Mouse (Mus musculus) adrenal gland, adult 8-10 months (tissue): ENCODE data around the gene Pabpc4. TPM values are rescaled to one million over a fixed set of nuclear protein-coding genes. Genes with fewer than 3 reads are reported as not detected.
"Not testable (repeated sequence)": the region's sequence is repeated elsewhere in the genome, so short reads cannot be mapped to it uniquely, and the experiment has no call there.

Experiments used
- DNase-seq: peaks from one replicate; pipeline ENCODE4 v3.0.0; 2022
- total RNA-seq, 4 experiments: library from RNA; stranded (reverse); gene quantifications; 2 replicates each; pipeline ENCODE4 v1.2.4; 2022

Pabpc4 gene
- total RNA-seq, 4 experiments from 2014 or later: 82.8 to 96.1 (median 90.0) TPM

GRCm38 (mm10) chr4:123298980-123299670, 37.0 kb downstream of the Pabpc4 start:
- DNase-seq: no peak

DNA sequence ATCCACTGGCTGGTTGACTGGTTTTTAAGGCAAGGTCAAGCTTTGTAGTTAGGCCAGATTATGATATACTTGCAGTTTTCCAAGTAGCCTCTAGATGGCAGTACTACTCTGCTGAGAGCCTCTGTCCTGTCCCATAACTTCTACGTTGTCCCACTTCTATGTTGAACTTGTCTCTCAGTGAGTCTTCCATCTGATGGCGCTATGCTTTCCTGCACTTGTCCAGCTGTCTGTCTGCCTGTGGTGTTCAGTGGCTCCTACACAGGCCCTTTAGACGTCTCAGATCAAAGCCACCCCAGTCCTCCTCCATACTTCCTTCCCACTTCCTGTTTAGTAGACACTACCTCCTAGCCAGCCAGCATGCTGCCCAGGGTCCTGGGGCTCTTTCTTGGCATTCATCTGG, 43.6 kb downstream of the Pabpc4 start:
- no peak for DNase-seq

DNA sequence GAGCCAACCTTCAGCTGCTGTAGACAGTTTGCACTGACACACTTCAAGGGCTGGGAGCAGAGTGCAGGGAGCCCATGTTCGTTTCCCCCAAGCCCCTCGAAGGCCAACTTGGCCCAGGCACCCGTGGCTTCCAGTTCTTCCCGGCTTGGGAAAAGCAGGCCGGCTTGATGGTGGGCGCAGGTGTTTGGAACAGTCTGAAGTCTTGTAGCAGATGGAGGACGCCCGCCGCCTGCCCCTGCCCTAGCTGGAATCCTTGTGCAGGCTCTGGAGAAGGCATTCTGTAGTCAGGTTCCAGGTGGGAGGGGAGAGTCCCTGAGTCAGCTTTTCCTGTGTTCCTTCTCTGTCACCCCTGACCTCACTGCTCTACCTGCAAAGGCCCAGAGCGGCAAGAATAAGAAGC, 44.8 kb downstream of the Pabpc4 start:
- no peak for DNase-seq

GRCm38 (mm10) chr4:123308292-123308691, 46.1 kb downstream of the Pabpc4 start:
- no peak for DNase-seq

- DNase-seq: no peak
Observed at GRCm38 (mm10) chr4:123311845-123312244, 49.7 kb downstream of the Pabpc4 start.

DNA sequence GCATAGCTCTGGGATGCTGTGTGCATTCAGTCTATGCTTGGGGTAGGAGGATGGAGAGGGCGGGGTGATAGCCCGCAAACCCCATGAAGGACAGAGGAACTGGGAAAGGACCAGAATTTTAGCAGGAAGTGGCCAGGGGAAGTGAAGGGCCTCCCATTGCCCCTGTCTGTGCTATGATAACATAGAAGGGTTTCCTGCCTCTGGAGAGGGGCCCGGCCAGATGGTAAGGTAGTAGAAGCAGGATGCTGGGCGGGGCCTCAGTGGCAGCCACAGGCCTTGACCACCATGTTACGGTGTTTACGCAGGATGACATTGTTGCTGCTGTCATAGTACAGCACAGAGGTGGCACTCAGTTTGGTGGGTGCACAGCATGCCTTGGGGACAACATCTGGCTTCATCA, 50.9 kb downstream of the Pabpc4 start:
- DNase-seq: no peak

DNA sequence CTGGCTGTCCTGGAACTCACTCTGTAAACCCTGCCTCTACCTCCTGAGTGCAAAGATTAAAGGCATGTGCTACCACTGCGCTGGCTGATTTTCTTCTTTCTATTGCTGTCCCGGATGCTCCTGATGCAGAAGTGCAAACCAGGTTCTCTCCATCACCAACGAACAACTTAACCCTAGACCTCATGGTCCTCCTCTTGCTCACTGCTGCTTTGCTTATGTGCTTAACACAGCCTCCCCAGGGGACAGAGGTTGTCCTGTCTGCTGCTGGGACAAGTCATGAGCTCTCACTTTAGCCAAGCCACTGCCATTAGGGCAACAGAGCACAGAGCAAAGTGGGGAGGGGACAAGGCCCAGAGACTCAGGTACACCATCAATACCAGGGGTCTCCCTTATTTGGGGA, 52.3 kb downstream of the Pabpc4 start:
- DNase-seq: no peak

- not testable (repeated sequence) for DNase-seq
Observed at GRCm38 (mm10) chr4:123322910-123323309, 60.8 kb downstream of the Pabpc4 start.

GRCm38 (mm10) chr4:123323534-123323933, 61.4 kb downstream of the Pabpc4 start, which contains the start of gene Oxct2a:
Oxct2a (minus strand) TSS chr4:123323634.
- DNase-seq: no peak

DNA sequence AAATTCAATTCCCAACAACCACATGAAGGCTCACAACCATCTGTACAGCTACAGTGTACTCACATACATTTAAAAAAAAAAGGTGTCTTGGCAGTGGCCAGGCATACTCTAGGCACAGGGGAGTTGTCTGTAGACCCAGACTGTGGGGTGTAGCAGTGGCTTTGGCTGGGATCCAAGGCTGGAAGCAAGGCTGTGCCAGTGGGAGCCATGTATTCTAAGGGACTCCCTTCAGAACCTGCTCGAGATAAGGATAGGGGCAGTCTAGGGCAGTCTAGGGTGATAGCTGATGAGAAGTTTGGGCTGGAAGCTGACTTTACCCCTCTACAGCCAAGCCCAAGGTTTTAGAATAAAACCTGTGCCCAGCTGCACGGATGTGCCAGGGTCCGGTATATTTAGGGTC, 63.9 kb downstream of the Pabpc4 start:
- no peak for DNase-seq

- no peak for DNase-seq
Observed at GRCm38 (mm10) chr4:123327630-123328029, 65.5 kb downstream of the Pabpc4 start.

- no peak for DNase-seq
Observed at GRCm38 (mm10) chr4:123328946-123329345, 66.8 kb downstream of the Pabpc4 start.

- DNase-seq: no peak
Observed at GRCm38 (mm10) chr4:123331326-123331725, 69.2 kb downstream of the Pabpc4 start.

- not testable (repeated sequence) for DNase-seq
Observed at GRCm38 (mm10) chr4:123331961-123332360, 69.8 kb downstream of the Pabpc4 start.

DNA sequence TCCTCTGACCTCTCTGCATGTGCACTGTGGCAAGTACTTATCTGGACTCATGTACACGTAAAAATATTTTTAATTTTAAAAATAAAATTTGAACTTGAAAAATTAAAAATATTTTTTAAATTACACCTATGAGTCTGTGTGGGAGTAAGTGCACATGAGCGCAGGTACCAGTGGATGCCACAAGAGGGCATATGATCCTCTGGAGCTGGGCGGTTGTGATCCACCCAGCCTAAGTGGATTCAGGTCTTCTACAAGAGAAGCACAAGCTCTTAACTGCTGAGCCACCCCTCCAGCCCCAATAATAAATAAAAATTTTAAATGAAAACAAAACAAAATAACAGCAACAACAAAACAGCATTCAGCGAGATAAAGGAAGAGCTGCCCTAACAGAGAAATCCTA, 71.0 kb downstream of the Pabpc4 start:
- DNase-seq: no peak

DNA sequence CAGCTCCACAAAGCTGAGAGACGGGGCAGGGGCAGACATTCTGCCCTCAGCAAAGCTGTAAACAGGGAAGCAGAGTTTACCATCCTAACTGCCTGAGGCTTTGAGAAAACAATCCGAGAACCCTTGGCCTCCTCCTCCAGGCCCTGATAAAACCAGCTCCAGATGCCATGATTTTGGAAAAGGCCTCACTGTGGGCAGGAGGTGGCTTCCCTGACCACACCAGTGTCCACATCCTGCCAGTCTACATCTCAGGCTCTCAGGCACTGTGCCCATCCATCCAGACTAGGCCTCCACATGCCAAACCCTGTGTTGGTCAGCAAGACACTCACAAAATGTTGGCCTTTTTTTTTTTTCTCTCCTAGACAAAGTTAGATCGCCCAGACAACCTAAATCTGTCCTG, 72.0 kb downstream of the Pabpc4 start:
- no peak for DNase-seq

GRCm38 (mm10) chr4:123335244-123335643, 73.1 kb downstream of the Pabpc4 start:
- DNase-seq: not testable (repeated sequence)

GRCm38 (mm10) chr4:123335796-123336585, 73.8 kb downstream of the Pabpc4 start:
- no peak for DNase-seq

- no peak for DNase-seq
Observed at GRCm38 (mm10) chr4:123337693-123338092, 75.5 kb downstream of the Pabpc4 start.

DNA sequence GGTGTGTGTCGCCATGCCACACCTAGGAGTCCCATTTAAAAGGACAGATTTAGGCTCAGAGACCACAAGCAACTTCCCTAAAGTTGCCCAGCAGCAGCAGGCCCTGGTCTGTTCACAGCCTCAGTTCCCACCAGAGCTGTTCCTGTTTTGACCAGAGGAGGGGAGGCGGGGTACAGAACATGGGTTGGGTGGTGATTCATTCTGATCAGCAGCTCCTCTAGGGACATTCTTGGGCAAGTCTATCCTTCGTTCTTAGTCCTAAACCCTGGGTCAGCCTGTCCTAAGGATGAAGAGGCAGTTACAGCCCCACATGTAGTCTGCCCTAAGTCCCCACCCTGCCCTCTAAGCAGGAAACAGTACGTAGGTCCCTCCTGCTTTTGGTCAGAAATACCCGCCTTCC, 78.1 kb downstream of the Pabpc4 start:
- DNase-seq: no peak

DNA sequence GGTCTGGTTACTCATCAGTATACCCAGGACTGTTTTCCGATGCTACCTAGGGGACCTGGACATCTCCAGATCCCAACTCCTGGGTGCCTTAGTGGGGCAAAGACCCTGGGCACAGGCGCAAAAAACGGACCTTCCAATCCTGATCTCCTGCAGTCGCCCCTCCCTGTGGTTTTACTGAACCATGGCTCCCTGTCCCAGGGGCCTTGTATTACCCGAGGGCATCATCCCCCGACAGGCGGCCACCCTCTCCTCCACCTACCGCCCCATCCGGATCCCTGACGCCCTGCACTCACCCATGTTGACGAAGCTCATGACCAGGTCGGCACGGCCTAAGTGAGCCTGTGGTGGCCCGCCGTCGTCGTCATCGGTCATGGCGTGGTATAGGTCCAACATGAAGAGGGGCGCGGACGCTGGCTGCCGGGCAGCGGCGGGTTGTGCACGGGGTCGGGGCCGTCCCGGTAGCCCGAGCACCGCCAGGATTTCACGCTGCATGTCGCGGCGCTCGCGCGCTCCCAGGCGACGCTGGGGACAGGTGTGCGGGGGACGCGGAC, 80.0 kb downstream of the Pabpc4 start:
- no peak for DNase-seq

DNA sequence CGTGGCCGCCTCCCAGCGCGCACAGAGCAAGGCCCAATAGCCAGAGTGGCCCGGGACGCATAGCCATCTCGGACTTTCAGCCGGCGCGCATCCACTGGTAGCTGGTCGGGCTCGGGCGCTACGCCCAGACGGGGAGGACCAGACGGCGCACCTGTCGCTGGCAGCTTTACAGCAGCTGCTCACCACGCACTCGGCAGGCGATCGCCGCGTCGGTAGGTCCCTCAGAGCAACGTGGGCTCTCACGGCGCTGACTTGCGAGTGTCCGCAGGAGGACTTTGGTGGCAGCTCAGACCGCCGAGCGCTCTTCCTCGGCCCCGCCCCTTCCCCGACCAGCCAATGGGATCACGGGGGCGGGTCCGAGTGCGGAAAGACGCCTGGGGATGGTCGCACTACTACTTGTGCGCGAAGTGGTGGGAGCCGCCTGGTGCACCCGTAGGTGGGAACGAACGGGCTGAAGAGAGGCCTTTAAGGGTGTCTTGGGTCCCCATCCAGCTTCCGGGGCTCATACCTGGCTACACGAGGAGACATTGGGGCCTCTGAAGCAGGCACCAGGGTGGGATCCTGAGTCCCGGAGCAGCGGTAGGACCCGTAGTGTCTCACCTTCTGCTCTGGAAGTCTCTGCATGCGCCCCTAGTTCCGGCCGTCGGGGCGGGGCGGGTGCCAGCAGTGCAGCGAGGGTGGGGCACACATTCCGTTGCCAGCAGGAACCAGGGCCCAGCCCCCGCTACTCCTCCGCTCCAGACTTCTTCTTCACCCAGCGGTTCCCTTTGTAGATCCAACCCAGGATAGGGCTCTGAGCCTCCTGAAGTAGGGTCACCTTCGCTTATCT, 80.7 kb downstream of the Pabpc4 start, which contains the start of gene Bmp8a:
Bmp8a (minus strand) TSS at position 611 of the 829 bp plus-strand sequence.
- DNase-seq: peak; percentile 49

DNA sequence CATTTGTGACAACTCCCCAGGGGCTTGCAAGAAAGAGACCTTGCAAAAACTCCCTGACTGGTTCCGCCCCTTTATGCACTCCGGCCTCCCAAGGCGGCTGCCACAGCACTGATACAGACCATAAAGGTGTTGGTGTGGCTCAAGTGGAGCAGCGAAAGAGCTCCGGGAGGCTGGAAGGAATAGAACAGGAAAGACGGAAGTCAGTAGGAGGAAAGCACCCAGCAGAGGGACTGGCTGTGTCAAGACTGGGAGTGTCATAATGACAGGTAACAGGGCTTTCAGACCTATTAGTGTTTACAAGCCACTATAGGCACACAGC, 81.3 kb downstream of the Pabpc4 start:
- no peak for DNase-seq
